Mouse (Mus musculus): ENCODE measurements around the gene Adar.

DNA sequence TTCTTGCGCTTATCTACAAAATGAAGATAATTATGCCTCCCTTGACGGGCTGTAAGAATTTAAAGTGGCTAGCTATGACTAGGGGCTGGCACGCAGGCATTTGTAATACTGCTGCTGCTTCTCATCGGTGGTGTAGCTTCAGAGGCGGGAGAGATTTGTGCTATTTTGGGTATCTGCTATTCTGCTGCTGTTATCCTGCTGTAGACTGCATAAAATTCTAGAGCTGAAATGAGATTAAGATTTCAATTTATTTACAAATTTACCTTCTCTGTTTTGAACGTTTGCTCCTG is 1.1 kb downstream of the Adar start:
- TF ChIP-seq CTCF (IDR thresholded peaks at IDR 0.05; ENCODE audit: control insufficient read depth, insufficient read depth, low read length) (no peak), POLR2A (IDR thresholded peaks at IDR 0.05; ENCODE audit: borderline replicate concordance, control insufficient read depth, low read depth, low read length) (no peak)
